Mouse (Mus musculus): ENCODE measurements around the gene Ap5z1.

DNA sequence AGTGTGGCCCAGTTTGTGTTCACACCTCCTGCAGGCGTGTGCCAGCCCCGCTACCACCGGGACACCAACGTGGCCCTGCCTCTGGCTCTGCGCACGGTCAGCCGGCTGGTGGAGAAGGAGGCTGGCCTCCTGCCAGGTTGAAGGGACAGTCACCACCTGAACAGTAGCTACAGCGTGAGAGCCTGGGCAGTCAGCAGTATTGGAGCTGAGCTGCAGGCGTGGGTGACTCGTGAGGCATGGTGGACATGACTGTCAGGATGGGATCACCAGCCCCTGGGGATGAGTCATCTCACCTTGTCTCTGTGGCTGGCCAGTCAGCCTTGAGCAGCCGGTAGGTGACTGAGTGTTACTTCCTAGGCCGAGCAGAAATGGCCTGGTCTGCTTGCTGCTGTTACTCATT lies 13.6 kb downstream of the Ap5z1 start:
- TF ChIP-seq CTCF (IDR thresholded peaks at IDR 0.05; ENCODE audit: low read depth, low read length) (no peak), GATA1 (IDR thresholded peaks at IDR 0.05; ENCODE audit: borderline replicate concordance, low read length) (no peak), GATA2 (IDR thresholded peaks at IDR 0.05; ENCODE audit: borderline replicate concordance, low read depth, low read length) (no peak)
